Mouse (Mus musculus) ES-E14 (cell line): Measurements from ENCODE around the gene H2-Eb1. TPM values are rescaled to one million over a fixed set of nuclear protein-coding genes. Genes with fewer than 3 reads are reported as not detected.

Experiments
- DNase-seq: peaks from one replicate; pipeline ENCODE4 v3.0.0-alpha.2; 2013; ENCODE audit warnings: low read depth, low spot score
- H3K27ac ChIP-seq: 2 replicates; pipeline ENCODE4 v1.5.1; 2012; ENCODE audit warnings: low read depth, mild to moderate bottlenecking, low read length, moderate library complexity, mixed read lengths; ENCODE audit not compliant: poor library complexity, insufficient read depth, severe bottlenecking
- H3K36me3 ChIP-seq: 2 replicates; pipeline ENCODE4 v1.6.1; 2012; ENCODE audit warnings: mild to moderate bottlenecking, low read length, moderate library complexity, mixed read lengths; ENCODE audit not compliant: control insufficient read depth, poor library complexity, insufficient read depth, severe bottlenecking
- H3K4me1 ChIP-seq, 2 experiments: fragments of 150-350 bp in 1 of 2; sonication (generic) in 1 of 2; 2 replicates each; pipeline ENCODE4 v1.6.1; 2012; ENCODE audit warnings: low read length in 2 of 2, mild to moderate bottlenecking in 1 of 2, mixed read lengths in 1 of 2; ENCODE audit not compliant: control insufficient read depth in 2 of 2, insufficient read depth in 2 of 2, poor library complexity in 1 of 2
- H3K4me3 ChIP-seq, 2 experiments: fragments of 150-350 bp in 1 of 2; sonication (generic) in 1 of 2; 2 replicates each; pipeline ENCODE4 v1.5.1; 2012; ENCODE audit warnings: low read length in 2 of 2, low read depth in 1 of 2, mild to moderate bottlenecking in 1 of 2, mixed read lengths in 1 of 2; ENCODE audit not compliant: insufficient read depth in 1 of 2, poor library complexity in 1 of 2, severe bottlenecking in 1 of 2
- H3K9ac ChIP-seq: 2 replicates; pipeline ENCODE4 v1.6.1; 2012; ENCODE audit warnings: low read depth, mild to moderate bottlenecking, low read length, mixed read lengths; ENCODE audit not compliant: poor library complexity, insufficient read depth, severe bottlenecking
- H3K9me3 ChIP-seq: fragments of 150-350 bp; sonication (generic); 2 replicates; pipeline ENCODE4 v1.6.1; 2012; ENCODE audit warnings: low read depth, mild to moderate bottlenecking, low read length; ENCODE audit not compliant: control insufficient read depth, insufficient read depth
- CHD2 ChIP-seq: IDR thresholded peaks from 2 replicates; pipeline ENCODE4 v1.6.1; 2014; ENCODE audit warnings: mild to moderate bottlenecking, low read depth, low read length, inconsistent platforms
- HCFC1 ChIP-seq: IDR thresholded peaks from 2 replicates; pipeline ENCODE4 v1.6.1; 2012; ENCODE audit warnings: low read length, inconsistent platforms, borderline replicate concordance; ENCODE audit not compliant: insufficient read depth
- MAFK ChIP-seq: IDR thresholded peaks from 2 replicates; pipeline ENCODE4 v1.6.1; 2014; ENCODE audit warnings: mild to moderate bottlenecking, low read depth, low read length, inconsistent platforms; ENCODE audit not compliant: insufficient read depth
- ZC3H11A ChIP-seq: IDR thresholded peaks from 2 replicates; pipeline ENCODE4 v1.6.1; 2012; ENCODE audit warnings: low read depth, mild to moderate bottlenecking, inconsistent platforms, low read length, borderline replicate concordance
- ZNF384 ChIP-seq: IDR thresholded peaks from 2 replicates; pipeline ENCODE4 v1.6.1; 2012; ENCODE audit warnings: low read depth, low read length, inconsistent platforms
- in situ Hi-C, 2 experiments: fragments of 600-800 bp; cut with MboI; formaldehyde crosslinking; loops; one replicate each; pipeline ENCODE4 v1.15.1; 2025; ENCODE audit warnings: low sequenced_read_pairs in 2 of 2, inconsistent platforms in 1 of 2; ENCODE audit not compliant: unreplicated experiment in 2 of 2
- total RNA-seq: library from RNA; depleted of rRNA; stranded (reverse); fragments of 300-350 nt; gene quantifications from 2 replicates; pipeline ENCODE4 v1.2.3, GENCODE M21; 2012

Gene H2-Eb1
- total RNA-seq, 1 experiment, result 5.7 TPM

- TF ChIP-seq CHD2 (no peak), HCFC1 (no peak), ZC3H11A (no peak), ZNF384 (no peak), MAFK (no peak)
- in situ Hi-C loops, result no loop called here
- Histone ChIP-seq H3K9me3 (no peaks in the 10 kb centered on the region), H3K9ac (no peak overlapping the region), H3K36me3 (no peaks in the 10 kb centered on the region), H3K4me3 (no peak overlapping the region), H3K27ac (no peak overlapping the region), H3K4me1 (no peaks in the 10 kb centered on the region)
- DNase-seq, result no peak
Measured at GRCm38 (mm10) chr17:34286999-34287398, 18.7 kb upstream of the H2-Eb1 start.

GRCm38 (mm10) chr17:34287648-34288047 is 18.0 kb upstream of the H2-Eb1 start, which contains the start of gene H2-Aa:
H2-Aa (minus strand) TSS chr17:34287823.
- DNase-seq, result peak; percentile 63
- in situ Hi-C loops, result no loop called here
- no peaks in the 10 kb centered on the region for H3K36me3 ChIP-seq

GRCm38 (mm10) chr17:34288131-34288530 is 17.5 kb upstream of the H2-Eb1 start:
- H3K4me3 ChIP-seq, result no peak overlapping the region
- DNase-seq, result no peak
- in situ Hi-C loops, result no loop called here
- H3K4me1 ChIP-seq, result no peaks in the 10 kb centered on the region
- no peaks in the 10 kb centered on the region for H3K36me3 ChIP-seq
- TF ChIP-seq CHD2 (no peak), ZNF384 (no peak), ZC3H11A (no peak)
- no peak overlapping the region for H3K27ac ChIP-seq
- no peaks in the 10 kb centered on the region for H3K9me3 ChIP-seq
- no peak overlapping the region for H3K9ac ChIP-seq

More at GRCm38 (mm10) chr17:34287648-34288047, 18.0 kb upstream of the H2-Eb1 start, which contains the start of gene H2-Aa:
- H3K9ac ChIP-seq, result no peak within 1 kb of the TSS
- H3K4me3 ChIP-seq, result no peak within 1 kb of the TSS
- H3K4me1 ChIP-seq, result no peaks in the 10 kb centered on the region
- H3K27ac ChIP-seq, result no peak within 1 kb of the TSS
- TF ChIP-seq HCFC1 (no peak), CHD2 (peak; percentile 88)
- no peaks in the 10 kb centered on the region for H3K9me3 ChIP-seq

DNA sequence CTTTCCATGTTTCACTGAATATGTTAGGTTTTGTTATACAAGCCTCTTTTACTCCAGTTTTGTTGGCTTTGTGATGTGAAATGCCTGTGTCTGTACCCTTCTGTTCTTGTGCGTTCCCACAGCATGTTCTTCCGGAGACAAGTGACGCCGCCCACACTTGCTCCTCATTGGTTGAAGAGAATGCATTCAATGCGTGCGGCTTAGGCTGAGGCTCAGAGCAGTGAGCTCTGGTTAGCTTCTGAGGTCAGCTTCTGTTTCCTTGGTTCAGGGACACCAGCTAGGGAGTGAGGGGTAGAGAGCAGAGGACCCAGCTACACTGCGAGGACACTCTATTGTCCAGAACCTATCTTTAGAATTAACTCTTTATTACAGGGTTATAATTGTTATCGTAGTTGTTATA is 14.1 kb upstream of the H2-Eb1 start:
- no peaks in the 10 kb centered on the region for H3K4me1 ChIP-seq
- TF ChIP-seq MAFK (no peak), CHD2 (peak; percentile 98)
- no peak overlapping the region for H3K9ac ChIP-seq
- in situ Hi-C loops, result no loop called here
- H3K9me3 ChIP-seq, result no peaks in the 10 kb centered on the region
- no peak overlapping the region for H3K4me3 ChIP-seq
- no peak overlapping the region for H3K27ac ChIP-seq
- DNase-seq, result peak; percentile 69
- H3K36me3 ChIP-seq, result no peaks in the 10 kb centered on the region

DNA sequence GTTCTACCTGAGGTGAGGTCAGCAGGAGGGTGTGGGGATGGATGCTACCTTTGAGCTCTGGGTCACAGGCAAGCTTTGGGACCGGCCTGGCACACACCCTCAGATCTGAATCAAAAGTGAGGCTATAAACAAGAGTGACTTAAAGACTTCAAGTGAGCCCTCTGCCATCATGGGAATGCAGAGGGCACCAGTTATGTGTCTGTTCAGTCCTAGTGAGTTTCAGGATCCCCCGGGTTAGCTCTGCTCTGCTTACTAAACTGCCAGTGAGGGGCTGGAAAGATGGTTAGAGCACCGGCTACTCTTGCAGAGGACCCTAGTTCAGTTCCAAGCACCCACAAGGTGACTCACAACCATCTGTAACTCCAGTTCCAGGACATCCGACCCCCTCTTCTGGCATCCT is 13.1 kb upstream of the H2-Eb1 start:
- in situ Hi-C loops, result no loop called here
- TF ChIP-seq MAFK (no peak), ZNF384 (no peak)
- no peaks in the 10 kb centered on the region for H3K9me3 ChIP-seq
- DNase-seq, result no peak
- no peak overlapping the region for H3K9ac ChIP-seq
- H3K4me3 ChIP-seq, result no peak overlapping the region
- no peaks in the 10 kb centered on the region for H3K36me3 ChIP-seq
- H3K4me1 ChIP-seq, result no peaks in the 10 kb centered on the region
- no peak overlapping the region for H3K27ac ChIP-seq
